Mouse (Mus musculus) brain, embryonic 14.5 days (tissue): ENCODE data around the gene Osbp2.

Source experiments
- CTCF ChIP-seq: fragments of 200-500 bp; IDR thresholded peaks from 2 replicates; pipeline ENCODE4 v1.5.1; 2012; ENCODE audit warnings: inconsistent platforms, mild to moderate bottlenecking, moderate library complexity, borderline replicate concordance; ENCODE audit not compliant: insufficient read depth, insufficient read length; ENCODE audit errors: extremely low read depth
- POLR2A ChIP-seq: fragments of 200-500 bp; IDR thresholded peaks from 2 replicates; pipeline ENCODE4 v1.6.1; 2012; ENCODE audit warnings: mild to moderate bottlenecking, inconsistent platforms, borderline replicate concordance; ENCODE audit not compliant: poor library complexity, insufficient read depth, insufficient read length, severe bottlenecking; ENCODE audit errors: extremely low read depth

- TF ChIP-seq CTCF (no peak), POLR2A (no peak)
Measured at GRCm38 (mm10) chr11:3855846-3856245, 7.9 kb downstream of the Osbp2 start.
